Mouse (Mus musculus): Measurements from ENCODE around the gene Actn1.

- TF ChIP-seq CTCF (IDR thresholded peaks at IDR 0.05; ENCODE audit: insufficient read depth, low read length) (no peak), POLR2A (IDR thresholded peaks at IDR 0.05; ENCODE audit: borderline replicate concordance, extremely low read depth, low read depth, low read length) (no peak)
Measured at GRCm38 (mm10) chr12:80150624-80151023, 109.5 kb downstream of the Actn1 start.

Data from lung, adult 2 months (tissue).